Mouse (Mus musculus) heart, embryonic 13.5 days (tissue): ENCODE results near the gene Ube2g2. TPM values are rescaled to one million over a fixed set of nuclear protein-coding genes. Genes with fewer than 3 reads are reported as not detected.

ENCODE experiments used
- ATAC-seq: fragments of 200-750 bp; cut with Nextera tagmentation; 2 replicates; pipeline ENCODE4 v1.8.0; 2017; ENCODE audit warnings: moderate TSS enrichment; ENCODE audit not compliant: insufficient number of reproducible peaks, low FRiP score, low TSS enrichment; ENCODE audit errors: extremely low read depth
- H3K27ac ChIP-seq: fragments of 300-500 bp; sonication (generic); replicated peaks from 2 replicates; pipeline ENCODE4 v1.5.1; 2015; ENCODE audit warnings: moderate library complexity, mild to moderate bottlenecking, inconsistent platforms
- H3K27me3 ChIP-seq: fragments of 300-500 bp; sonication (generic); replicated peaks from 2 replicates; pipeline ENCODE4 v1.6.1; 2015; ENCODE audit warnings: mild to moderate bottlenecking, inconsistent platforms
- H3K36me3 ChIP-seq: fragments of 300-500 bp; sonication (generic); 2 replicates; pipeline ENCODE4 v1.6.1; 2015; ENCODE audit warnings: mild to moderate bottlenecking, inconsistent platforms
- H3K4me1 ChIP-seq: fragments of 300-500 bp; sonication (generic); 2 replicates; pipeline ENCODE4 v1.6.1; 2015; ENCODE audit warnings: inconsistent platforms
- H3K4me2 ChIP-seq: fragments of 300-500 bp; sonication (generic); 2 replicates; pipeline ENCODE4 v1.6.1; 2015; ENCODE audit warnings: inconsistent platforms, mild to moderate bottlenecking, moderate library complexity
- H3K4me3 ChIP-seq: fragments of 300-500 bp; sonication (generic); 2 replicates; pipeline ENCODE4 v1.5.1; 2015; ENCODE audit warnings: moderate library complexity, mild to moderate bottlenecking, inconsistent platforms
- H3K9ac ChIP-seq: fragments of 300-500 bp; sonication (generic); 2 replicates; pipeline ENCODE4 v1.6.1; 2015; ENCODE audit warnings: inconsistent platforms, mild to moderate bottlenecking, moderate library complexity
- H3K9me3 ChIP-seq: fragments of 300-500 bp; sonication (generic); 2 replicates; pipeline ENCODE4 v1.6.1; 2016; ENCODE audit warnings: inconsistent platforms
- WGBS: fragments of 180-500 bp; shearing (Covaris S2); methylation state at CpG from one replicate; pipeline ENCODE4 v1.1.7; 2015; ENCODE audit warnings: mixed read lengths; 5-methylcytosine and 5-hydroxymethylcytosine counted together
- polyA plus RNA-seq: library from polyadenylated mRNA; unstranded; fragments of >200 nt; fragmentation: Nextera tagmentation; extraction: Ambion mirVana; gene quantifications from 2 replicates; pipeline ENCODE4 v1.2.1, GENCODE M21; 2015

Gene Ube2g2
- polyA plus RNA-seq, 1 experiment from 2014 or later, result 78.6 TPM

- Histone ChIP-seq H3K27ac (no peak overlapping the region), H3K36me3 (peaks cover 62% of the 10 kb centered on the region), H3K27me3 (no peaks in the 10 kb centered on the region), H3K4me1 (peaks cover 67% of the 10 kb centered on the region), H3K4me2 (no peak overlapping the region), H3K9ac (no peak overlapping the region), H3K4me3 (no peak overlapping the region), H3K9me3 (no peaks in the 10 kb centered on the region)
- ATAC-seq, result no peak
- 81% methylated on average over 2 of the region's 2 CpGs for WGBS
These were observed 34.0 kb upstream of the Ube2g2 start for GRCm38 (mm10) chr10:77588036-77588435.

- Histone ChIP-seq H3K27ac (peak overlapping the region; percentile 74), H3K27me3 (no peaks in the 10 kb centered on the region), H3K9ac (peak overlapping the region; percentile 37; the same call in 1 of the 2 replicates), H3K4me3 (no peak overlapping the region), H3K9me3 (no peaks in the 10 kb centered on the region), H3K4me1 (peaks cover 56% of the 10 kb centered on the region), H3K36me3 (peaks cover 73% of the 10 kb centered on the region), H3K4me2 (peak overlapping the region; percentile 2; the same call in 1 of the 2 replicates)
- 61% methylated on average over 7 of the region's 7 CpGs for WGBS
- ATAC-seq, result no peak
These were observed 33.0 kb upstream of the Ube2g2 start for GRCm38 (mm10) chr10:77589117-77589516.

GRCm38 (mm10) chr10:77589749-77590148 is 32.3 kb upstream of the Ube2g2 start:
- H3K9me3 ChIP-seq, result no peaks in the 10 kb centered on the region
- peaks cover 55% of the 10 kb centered on the region for H3K4me1 ChIP-seq
- peak overlapping the region; percentile 2; the same call in 1 of the 2 replicates for H3K4me2 ChIP-seq
- ATAC-seq, result no peak
- H3K36me3 ChIP-seq, result peaks cover 79% of the 10 kb centered on the region
- WGBS, result 73% methylated on average over 8 of the region's 8 CpGs
- peak overlapping the region; percentile 74 for H3K27ac ChIP-seq
- no peak overlapping the region for H3K9ac ChIP-seq
- H3K4me3 ChIP-seq, result no peak overlapping the region
- H3K27me3 ChIP-seq, result no peaks in the 10 kb centered on the region

- Histone ChIP-seq H3K4me3 (no peak overlapping the region), H3K9me3 (no peaks in the 10 kb centered on the region), H3K4me1 (peaks cover 52% of the 10 kb centered on the region), H3K36me3 (peaks cover 90% of the 10 kb centered on the region), H3K4me2 (no peak overlapping the region), H3K27me3 (no peaks in the 10 kb centered on the region), H3K9ac (peak overlapping the region; percentile 6; the same call in 1 of the 2 replicates), H3K27ac (peak overlapping the region; percentile 74; the same call in 1 of the 2 replicates)
- ATAC-seq, result 0 out of 2 replicates have a peak, but pooled peaks have one; percentile 35
- 41% methylated on average over 6 of the region's 6 CpGs for WGBS
These were observed 31.3 kb upstream of the Ube2g2 start for GRCm38 (mm10) chr10:77590812-77591211.

- Histone ChIP-seq H3K27ac (0 out of 2 replicates have a peak overlapping the region, but pooled peaks have one; percentile 17), H3K9ac (peak overlapping the region; percentile 14; the same call in 1 of the 2 replicates), H3K4me3 (no peak overlapping the region), H3K27me3 (no peaks in the 10 kb centered on the region), H3K4me2 (no peak overlapping the region), H3K4me1 (peaks cover 46% of the 10 kb centered on the region), H3K36me3 (peaks cover 91% of the 10 kb centered on the region), H3K9me3 (no peaks in the 10 kb centered on the region)
- no peak for ATAC-seq
- 74% methylated on average over 6 of the region's 6 CpGs for WGBS
These were observed 30.5 kb upstream of the Ube2g2 start for GRCm38 (mm10) chr10:77591546-77591945.

- no peak for ATAC-seq
- peaks cover 83% of the 10 kb centered on the region for H3K36me3 ChIP-seq
These were observed 26.0 kb upstream of the Ube2g2 start for GRCm38 (mm10) chr10:77596060-77596459.

GRCm38 (mm10) chr10:77603021-77603420 is 19.1 kb upstream of the Ube2g2 start:
- Histone ChIP-seq H3K9ac (no peak overlapping the region), H3K36me3 (peaks cover 24% of the 10 kb centered on the region), H3K27ac (no peak overlapping the region), H3K4me2 (no peak overlapping the region), H3K27me3 (no peaks in the 10 kb centered on the region), H3K4me1 (peaks cover 42% of the 10 kb centered on the region), H3K9me3 (no peaks in the 10 kb centered on the region), H3K4me3 (no peak overlapping the region)
- WGBS, result 61% methylated on average over 4 of the region's 4 CpGs
- ATAC-seq, result no peak

More at GRCm38 (mm10) chr10:77596060-77596459, 26.0 kb upstream of the Ube2g2 start:
- Histone ChIP-seq H3K4me3 (no peak overlapping the region), H3K9ac (no peak overlapping the region), H3K4me1 (peaks cover 18% of the 10 kb centered on the region), H3K27me3 (no peaks in the 10 kb centered on the region), H3K4me2 (no peak overlapping the region), H3K9me3 (no peaks in the 10 kb centered on the region), H3K27ac (no peak overlapping the region)
- 81% methylated on average over 2 of the region's 2 CpGs for WGBS

GRCm38 (mm10) chr10:77604111-77604510 is 18.0 kb upstream of the Ube2g2 start:
- Histone ChIP-seq H3K27ac (peak overlapping the region; percentile 98; the same call in 1 of the 2 replicates), H3K4me3 (no peak overlapping the region), H3K36me3 (peaks cover 21% of the 10 kb centered on the region), H3K4me1 (peaks cover 38% of the 10 kb centered on the region), H3K27me3 (no peaks in the 10 kb centered on the region), H3K9me3 (no peaks in the 10 kb centered on the region), H3K4me2 (no peak overlapping the region), H3K9ac (no peak overlapping the region)
- no peak for ATAC-seq
- 90% methylated on average over 6 of the region's 6 CpGs for WGBS

GRCm38 (mm10) chr10:77604958-77605357 is 17.1 kb upstream of the Ube2g2 start:
- Histone ChIP-seq H3K9me3 (no peaks in the 10 kb centered on the region), H3K36me3 (peaks cover 25% of the 10 kb centered on the region), H3K27me3 (no peaks in the 10 kb centered on the region), H3K9ac (no peak overlapping the region), H3K27ac (peak overlapping the region; percentile 98), H3K4me1 (peaks cover 33% of the 10 kb centered on the region), H3K4me3 (no peak overlapping the region), H3K4me2 (no peak overlapping the region; the same call in 1 of the 2 replicates)
- ATAC-seq, result no peak
- WGBS, result 41% methylated on average over 5 of the region's 5 CpGs

GRCm38 (mm10) chr10:77605368-77605767 is 16.7 kb upstream of the Ube2g2 start:
- no peak for ATAC-seq
- Histone ChIP-seq H3K9ac (peak overlapping the region; percentile 92), H3K4me1 (peaks cover 36% of the 10 kb centered on the region), H3K27ac (peak overlapping the region; percentile 98), H3K27me3 (no peaks in the 10 kb centered on the region), H3K36me3 (peaks cover 26% of the 10 kb centered on the region), H3K9me3 (no peaks in the 10 kb centered on the region), H3K4me2 (peak overlapping the region; percentile 97), H3K4me3 (peak overlapping the region; percentile 72)
- WGBS, result 10% methylated on average over 1 of the region's 1 CpGs

GRCm38 (mm10) chr10:77605908-77606826 is 15.9 kb upstream of the Ube2g2 start, which contains the start of the genes Sumo3 and Gm49325:
Sumo3 (plus strand) TSS chr10:77606097.
Gm49325 (plus strand) TSS chr10:77606197.
- Histone ChIP-seq H3K27ac (peak within 1 kb of the TSS; percentile 98), H3K4me2 (peak within 1 kb of the TSS; percentile 97), H3K4me1 (peaks cover 37% of the 10 kb centered on the region), H3K27me3 (no peaks in the 10 kb centered on the region), H3K9me3 (no peaks in the 10 kb centered on the region), H3K36me3 (peaks cover 34% of the 10 kb centered on the region), H3K9ac (peak within 1 kb of the TSS; percentile 92), H3K4me3 (peak within 1 kb of the TSS; percentile 72)
- 1% methylated on average over 113 of the region's 119 CpGs for WGBS
- peak; percentile 89 for ATAC-seq
